Mouse (Mus musculus) left cerebral cortex, postnatal 4 days (tissue): Measurements from ENCODE around the gene Hist2h3c2. TPM values are rescaled to one million over a fixed set of nuclear protein-coding genes. Genes with fewer than 3 reads are reported as not detected.
"Not testable (repeated sequence)": the region's sequence is repeated elsewhere in the genome, so short reads cannot be mapped to it uniquely, and the experiment has no call there.

Source experiments
- DNase-seq: peaks from one replicate; pipeline ENCODE4 v3.0.0-alpha.2; 2022
- intact Hi-C: fragments of 180-260 bp; cut with DNase I; formaldehyde crosslinking; loops from one replicate; pipeline ENCODE4 v1.15.1; 2025
- total RNA-seq, 2 experiments: library from RNA; stranded (reverse); gene quantifications; 2 replicates each; pipeline ENCODE4 v1.2.3; 2021

Hist2h3c2 gene
- total RNA-seq, 2 experiments from 2014 or later = 26.7 to 36.2 TPM

DNA sequence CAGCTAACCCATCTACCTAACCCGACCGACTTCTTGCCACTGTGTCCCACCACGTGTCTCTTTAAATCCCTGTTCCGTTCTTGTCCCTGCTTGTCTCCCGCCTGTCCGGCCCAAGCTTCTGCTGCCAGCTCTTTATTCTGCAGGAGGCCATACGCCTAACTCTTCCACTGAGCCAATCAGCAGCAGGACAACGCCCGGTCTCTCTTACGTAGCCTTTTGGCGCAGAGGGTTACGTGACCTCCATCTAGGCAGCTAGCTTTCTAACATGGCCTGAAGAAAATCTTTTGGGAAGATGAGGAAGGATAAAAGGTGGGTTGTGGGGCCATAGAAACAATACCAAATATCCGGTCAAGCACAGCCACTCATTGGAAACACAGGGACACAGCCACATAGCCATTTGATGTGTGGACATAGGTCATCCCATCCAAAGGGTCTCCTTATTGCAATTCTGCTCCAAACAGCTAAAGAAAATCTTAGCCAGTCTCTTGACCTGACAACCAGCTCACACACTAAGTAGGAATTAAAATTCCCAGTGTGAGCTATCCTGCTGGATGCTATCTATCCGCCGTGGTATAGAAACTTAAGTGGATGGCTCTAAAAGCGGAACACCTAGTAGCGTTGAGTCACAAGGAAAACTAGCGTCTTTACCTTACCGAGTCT lies 23.4 kb upstream of the Hist2h3c2 start:
- intact Hi-C loops = loop anchor here (10.0 kb wide), 1 partner anchor 198 kb away; no protein-coding TSS in a partner anchor
- peak; percentile 81 for DNase-seq

DNA sequence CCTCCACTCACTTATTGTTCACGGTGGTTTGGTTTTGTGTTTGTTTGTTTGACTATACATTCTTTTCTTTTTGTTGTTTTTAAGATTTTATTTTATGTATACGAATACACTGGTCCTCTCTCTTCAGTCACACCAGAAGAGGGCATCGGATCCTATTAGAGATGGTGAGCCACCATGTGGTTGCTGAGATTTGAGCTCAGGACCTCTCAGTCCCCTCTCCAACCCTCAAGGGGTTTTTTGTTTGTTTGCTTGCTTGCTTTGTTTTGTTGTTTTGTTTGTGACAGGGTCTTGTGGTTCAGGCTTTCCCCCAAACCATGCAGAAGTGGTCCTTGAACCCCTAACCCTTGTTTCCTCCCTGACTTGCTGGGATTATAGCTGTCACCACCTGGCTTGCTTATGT lies 22.7 kb upstream of the Hist2h3c2 start:
- no peak for DNase-seq
- intact Hi-C loops = loop anchor here (10.0 kb wide), 1 partner anchor 197 kb away; no protein-coding TSS in a partner anchor

DNA sequence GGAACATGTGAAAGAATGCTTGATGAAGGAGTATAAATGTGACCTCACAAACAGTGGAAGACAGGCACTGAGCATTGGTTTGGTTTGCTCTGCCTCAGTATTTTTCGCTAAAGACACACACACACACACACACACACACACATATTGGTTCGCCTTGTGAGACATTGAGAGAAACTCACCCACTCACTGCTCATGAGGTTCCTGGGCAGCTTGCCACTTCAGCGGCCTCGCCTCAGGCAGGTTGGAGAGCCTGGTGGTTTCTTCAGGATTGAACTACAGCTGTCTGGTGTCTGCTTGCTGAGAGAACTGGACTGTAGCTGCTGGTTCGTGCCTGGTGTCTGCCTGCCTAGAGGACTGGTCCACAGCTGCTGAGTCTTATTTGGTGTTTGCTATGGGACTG lies 21.3 kb upstream of the Hist2h3c2 start:
- intact Hi-C loops = loop anchor here (10.0 kb wide), 1 partner anchor 195 kb away; no protein-coding TSS in a partner anchor
- DNase-seq = no peak

DNA sequence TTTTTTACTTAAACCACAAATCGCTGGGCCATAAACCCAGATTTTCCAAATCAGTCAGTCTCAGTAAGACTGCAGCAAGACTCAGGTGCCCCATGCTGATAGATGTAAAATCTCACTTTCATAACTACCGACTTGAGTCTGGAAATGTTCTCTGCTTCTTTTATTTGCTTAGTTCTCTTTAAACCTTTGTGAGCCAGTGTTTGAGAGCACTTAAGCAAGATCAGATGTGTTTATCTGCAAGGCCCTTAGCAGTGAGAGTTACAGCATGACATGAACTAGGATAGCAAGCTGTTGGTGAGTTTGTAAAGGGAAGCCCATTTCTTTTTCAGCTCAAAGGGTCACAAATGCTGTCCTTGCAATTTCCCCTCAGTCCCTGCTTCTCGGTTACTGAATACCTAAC lies 18.3 kb upstream of the Hist2h3c2 start:
- DNase-seq = no peak
- intact Hi-C loops = no loop called here

DNA sequence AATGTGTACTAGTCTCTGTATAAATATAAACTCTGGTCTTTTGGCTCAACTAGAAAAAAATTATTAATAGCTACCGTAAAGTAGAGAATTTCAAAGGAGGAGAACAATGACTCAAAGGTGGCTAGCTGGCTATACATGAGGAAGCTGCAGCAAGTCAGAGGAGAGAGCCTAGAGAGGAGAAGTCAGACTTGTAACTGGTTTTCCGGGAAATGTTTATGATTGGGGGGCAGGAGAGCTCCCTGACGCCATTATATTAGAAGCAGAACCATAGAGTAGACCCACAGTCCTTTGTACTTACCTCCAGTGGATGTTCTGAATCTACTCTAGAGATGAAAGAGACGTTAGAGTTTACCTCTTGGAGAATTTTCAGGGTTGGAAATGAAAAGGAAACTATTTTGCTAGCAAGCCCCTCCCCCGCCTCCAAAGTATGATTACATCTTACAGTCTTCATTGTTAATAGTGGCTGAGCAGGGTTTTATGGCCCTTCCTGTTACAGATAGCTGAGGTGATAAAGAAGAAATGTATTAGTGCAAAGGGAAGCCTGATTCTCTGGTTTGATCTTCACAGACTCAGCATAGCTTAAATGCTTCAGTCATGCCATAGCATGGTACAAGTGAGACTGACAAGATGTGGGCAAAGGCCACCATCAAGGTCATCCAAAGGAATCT lies 17.1 kb upstream of the Hist2h3c2 start:
- DNase-seq = no peak
- intact Hi-C loops = no loop called here

DNA sequence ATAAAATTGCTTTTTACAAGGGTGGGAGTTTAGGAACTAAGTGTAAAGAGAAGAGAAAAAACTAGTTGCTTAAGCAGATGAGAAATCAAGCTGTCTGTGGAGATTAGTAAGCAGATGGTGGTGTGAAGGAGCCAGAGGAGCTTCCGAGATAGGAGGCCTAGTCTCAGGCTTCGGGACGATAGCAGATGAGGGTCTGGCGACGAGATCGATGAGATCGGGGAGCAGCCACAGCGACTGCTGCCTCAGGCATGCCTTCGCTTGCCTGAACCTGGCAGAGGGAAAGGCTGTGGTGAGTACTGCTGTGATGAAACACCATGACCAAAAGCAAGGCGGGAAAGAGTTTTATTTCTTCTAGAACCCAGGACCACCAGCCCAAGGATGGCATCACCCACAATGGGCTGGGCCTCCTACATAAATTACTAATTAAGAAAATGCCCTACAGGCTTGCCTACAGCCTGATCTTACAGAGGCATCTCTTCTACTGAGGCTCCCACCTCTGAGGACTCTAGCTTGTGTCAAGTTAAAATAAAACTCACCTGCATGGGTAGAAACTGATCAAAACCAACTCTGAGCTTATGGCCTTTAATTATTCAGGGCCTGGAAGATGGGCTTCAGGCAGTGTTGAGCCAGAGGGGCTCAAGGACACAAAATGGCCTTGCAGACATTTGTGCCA lies 15.9 kb upstream of the Hist2h3c2 start:
- intact Hi-C loops = no loop called here
- peak; percentile 55 for DNase-seq

DNA sequence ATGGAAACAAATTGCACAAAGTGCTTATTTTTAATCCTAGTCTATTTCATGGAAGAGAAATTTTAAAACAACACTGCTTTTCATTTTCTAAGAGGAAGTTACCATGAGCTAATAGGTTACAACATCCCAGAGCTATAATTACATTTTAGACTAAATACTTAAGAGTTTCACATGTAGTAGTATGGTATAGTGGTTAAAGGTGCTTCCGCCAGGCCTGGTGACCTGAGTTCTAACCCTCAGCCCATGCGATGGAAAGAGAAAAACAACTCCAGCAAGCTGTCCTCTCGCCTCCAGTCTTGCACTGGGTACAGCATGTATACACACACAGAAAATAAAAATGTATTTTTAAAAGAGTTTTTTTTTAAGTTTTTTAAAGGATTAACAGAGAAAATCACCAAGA lies 12.9 kb upstream of the Hist2h3c2 start:
- intact Hi-C loops = no loop called here
- no peak for DNase-seq

DNA sequence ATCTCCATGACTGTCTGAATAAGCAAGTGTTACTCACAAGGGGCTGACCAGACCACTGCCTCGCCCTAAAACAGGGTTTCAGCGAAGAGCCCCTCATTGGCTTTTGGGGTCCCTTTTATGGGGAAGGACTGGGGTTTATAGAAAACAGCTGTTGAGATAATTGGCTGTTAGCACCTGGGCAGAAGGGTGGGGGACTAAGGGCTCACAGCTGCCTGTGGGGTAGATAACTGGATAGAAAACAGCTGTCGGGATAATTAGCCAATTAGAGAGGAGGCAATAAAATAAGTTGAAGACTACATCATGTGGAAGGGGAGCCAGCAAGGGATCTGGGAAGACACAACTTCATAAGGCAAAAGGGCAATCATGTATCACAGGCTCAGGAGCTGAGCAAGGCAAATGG lies 12.0 kb upstream of the Hist2h3c2 start:
- no peak for DNase-seq
- intact Hi-C loops = no loop called here

DNA sequence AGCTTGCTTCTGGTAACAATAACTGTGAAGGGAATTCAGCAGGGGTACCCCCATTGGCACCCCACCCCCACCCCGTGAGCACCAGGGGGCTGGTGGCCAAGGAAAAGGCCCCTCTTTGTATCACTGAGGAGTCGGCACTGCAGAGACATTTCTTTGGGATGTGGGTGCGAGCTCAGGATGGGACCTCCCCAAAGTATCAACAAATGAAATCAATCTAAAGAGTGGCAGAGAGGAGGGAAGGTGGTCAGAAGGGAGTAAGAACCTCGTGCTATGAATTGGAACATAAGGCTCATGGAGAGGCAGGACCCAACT lies 10.1 kb upstream of the Hist2h3c2 start:
- intact Hi-C loops = no loop called here

DNA sequence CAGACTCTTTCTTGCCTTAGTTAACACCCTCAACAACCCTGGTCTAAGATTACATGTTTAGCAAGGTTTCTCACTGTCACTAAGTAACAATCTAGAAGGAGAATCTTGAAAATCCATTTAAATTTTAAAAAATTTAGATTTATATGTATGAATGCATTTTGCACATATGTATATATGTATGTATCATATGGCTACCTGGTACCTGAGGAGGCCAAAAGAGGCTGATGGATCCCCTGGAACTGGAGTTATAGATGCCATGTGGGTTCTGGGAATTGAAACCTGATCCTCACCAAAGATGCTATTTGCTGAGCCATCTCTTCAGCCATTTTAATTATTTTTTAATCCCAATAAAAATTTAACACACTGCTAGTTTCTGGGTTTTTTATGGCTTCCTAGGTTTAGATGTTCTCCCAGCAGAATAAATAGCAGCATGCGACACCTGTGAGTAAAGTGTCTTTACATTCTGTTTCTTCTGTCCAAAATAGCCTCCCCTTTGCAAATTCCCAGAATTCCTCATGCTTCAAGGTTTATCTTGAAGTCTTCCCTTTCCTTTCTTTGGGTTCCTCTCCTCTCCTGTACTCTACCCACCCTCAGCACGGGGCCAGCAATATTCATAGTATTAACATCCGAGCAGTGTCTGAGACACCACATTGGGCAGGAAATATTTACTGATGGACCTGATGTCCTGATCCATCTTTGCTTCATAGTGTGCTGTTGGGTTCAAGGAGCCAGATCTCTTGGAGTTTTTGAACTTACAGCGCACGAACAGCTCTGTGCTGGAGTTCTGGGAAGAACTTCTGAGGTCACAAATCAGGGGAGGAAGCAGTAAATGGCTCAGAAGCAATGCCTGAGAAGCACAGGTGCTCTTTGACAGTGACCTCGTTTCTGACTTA lies 9.5 kb upstream of the Hist2h3c2 start:
- intact Hi-C loops = no loop called here
- no peak for DNase-seq

More for the DNA sequence above, 10.1 kb upstream of the Hist2h3c2 start:
- no peak for DNase-seq

DNA sequence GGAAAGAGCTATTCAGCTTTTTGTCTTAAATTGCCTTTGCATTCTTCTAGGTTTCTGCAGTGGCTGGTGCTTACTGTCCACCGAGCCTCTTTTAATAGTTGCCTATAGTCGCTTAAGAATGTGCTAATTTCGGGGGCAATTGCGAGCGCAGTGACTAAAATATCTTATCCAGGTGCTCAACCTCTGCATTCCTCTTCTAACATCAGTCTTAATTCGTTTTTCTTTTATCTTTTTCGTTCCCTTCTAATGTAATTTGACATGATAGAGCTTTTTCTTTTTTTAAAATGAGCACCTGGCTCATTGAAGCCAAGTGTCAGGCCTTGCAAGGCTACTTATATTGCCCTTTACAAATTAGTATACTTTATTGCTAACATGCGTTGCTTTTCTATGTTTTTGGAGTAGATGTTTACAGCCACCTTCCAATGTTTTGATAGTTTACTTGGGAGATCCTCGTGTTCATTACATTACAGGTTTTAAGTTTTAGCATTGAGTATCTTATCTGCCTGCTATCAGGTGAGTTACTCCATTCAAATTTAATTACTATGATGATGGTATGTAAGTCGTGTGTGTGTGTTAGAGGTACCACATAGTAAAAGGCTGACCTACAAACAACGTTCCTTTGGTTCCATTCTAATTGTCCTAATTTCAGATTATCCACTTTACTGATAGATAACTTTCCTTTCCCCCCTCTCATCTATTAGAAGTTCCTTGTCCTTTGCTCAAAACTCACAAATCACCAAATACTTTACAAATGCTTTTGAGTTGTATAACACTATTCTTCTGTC lies 8.6 kb upstream of the Hist2h3c2 start:
- no peak for DNase-seq
- intact Hi-C loops = no loop called here

DNA sequence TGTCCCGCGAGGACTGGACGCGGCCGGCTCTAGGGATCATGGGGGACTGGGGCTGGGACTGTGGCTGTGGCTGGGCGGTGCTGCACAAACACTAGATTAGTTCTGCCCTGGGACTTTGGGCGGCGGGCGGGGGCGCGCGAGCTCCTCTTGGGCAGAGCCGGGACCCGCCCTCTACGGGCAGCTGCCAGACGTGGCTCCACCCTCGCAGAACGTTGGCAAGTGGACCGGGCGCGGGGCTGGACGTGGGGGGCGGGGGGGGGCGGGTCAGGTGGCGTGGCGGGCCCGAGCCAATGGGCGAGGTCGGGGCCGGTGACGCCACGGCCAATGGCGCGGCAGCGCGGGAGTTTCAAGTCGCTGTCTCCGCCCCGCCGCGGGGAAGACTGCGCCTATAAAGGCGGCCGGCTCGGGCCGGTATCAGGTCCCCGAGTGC lies 7.5 kb upstream of the Hist2h3c2 start, which contains the start of gene Hist2h3c1:
Gene Hist2h3c1 (plus strand): TSS at position 259 of the 430 bp plus-strand sequence.
- intact Hi-C loops, DNase-seq: not testable (repeated sequence)

DNA sequence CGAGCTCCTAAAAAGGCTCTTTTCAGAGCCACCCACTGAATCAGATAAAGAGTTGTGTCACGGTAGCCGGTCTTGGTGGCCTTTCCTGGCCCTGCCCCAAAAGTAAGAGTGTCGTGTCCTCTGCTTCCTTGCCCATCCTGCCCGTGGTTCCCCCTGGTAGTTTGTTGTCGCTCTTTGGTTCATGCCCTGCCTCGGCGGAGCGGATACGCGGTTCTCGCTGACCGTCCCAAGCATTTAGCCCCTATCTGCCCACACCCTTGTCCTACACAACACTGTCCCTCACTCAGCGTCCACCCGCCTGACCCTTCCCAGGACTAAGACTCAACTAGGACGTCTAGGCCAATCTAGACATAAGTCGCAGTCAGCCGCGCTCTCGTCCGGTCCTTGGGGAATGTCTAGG lies 7.1 kb upstream of the Hist2h3c2 start:
- DNase-seq, intact Hi-C loops: not testable (repeated sequence)

DNA sequence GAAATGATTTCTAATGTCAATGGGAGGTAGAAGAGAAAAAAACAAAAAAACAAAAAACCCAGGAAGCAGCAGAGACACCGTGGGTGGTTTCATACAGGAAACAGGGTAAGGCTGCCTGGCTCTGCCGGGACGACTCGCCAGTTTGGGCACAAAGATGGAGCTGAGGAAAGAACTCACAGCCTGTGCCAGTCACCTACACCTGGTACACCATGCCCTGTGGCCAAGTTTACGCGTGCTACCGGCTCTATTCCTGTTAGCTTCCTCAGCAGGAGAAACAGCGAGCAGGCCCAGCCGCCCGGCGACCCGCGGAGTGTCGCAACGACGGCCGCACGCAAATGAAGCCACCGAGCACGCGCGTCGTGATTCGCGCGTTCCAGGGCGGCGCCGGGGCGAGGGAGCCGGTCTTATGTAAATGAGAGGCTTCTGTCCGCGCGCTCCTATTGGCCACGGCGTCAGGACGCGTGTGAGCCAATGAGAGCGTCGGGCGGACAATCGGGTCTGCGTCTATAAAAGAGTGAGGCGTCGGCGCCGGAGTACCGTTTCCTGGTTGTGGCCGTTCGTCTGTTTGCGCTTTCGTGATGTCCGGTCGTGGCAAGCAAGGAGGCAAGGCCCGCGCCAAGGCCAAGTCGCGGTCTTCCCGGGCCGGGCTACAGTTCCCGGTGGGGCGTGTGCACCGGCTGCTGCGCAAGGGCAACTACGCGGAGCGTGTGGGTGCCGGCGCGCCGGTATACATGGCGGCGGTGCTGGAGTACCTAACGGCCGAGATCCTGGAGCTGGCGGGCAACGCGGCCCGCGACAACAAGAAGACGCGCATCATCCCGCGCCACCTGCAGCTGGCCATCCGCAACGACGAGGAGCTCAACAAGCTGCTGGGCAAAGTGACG lies 6.3 kb upstream of the Hist2h3c2 start, which contains the start of gene Hist2h2aa1:
Gene Hist2h2aa1 (plus strand): TSS at position 495 of the 884 bp plus-strand sequence.
- peak; percentile 84 for DNase-seq
- intact Hi-C loops = not testable (repeated sequence)

DNA sequence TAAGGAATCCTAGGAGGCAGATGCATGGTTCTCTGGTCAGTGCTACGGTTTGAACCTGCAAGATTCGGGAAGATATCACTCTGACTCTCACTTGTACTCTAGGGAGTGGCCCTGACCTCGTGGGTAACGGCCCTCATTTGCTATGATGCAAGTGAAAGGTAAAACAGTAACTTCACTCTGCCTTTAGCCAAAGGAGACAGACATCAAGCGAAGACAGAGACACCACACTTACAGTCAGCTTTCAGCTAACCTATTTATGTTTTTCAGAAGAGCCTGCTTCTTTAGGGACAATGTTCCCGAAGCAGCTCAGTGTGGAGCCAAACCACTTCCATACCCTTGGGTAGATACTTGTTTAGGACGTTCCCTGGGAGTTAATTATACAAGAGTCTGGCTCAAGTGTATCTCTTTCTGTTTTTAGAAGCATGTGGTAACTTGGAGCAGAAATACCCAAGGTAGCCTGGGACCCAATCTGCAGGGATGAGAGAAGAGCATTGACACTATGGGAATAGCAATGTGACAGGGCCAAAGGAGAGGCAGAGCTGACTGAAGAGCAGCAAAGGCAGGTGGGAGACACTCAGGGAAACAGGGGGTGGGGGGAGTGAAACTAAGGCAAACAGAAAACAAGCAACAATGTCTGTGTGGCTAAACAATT lies 5.1 kb upstream of the Hist2h3c2 start:
- intact Hi-C loops = no loop called here
- no peak for DNase-seq

DNA sequence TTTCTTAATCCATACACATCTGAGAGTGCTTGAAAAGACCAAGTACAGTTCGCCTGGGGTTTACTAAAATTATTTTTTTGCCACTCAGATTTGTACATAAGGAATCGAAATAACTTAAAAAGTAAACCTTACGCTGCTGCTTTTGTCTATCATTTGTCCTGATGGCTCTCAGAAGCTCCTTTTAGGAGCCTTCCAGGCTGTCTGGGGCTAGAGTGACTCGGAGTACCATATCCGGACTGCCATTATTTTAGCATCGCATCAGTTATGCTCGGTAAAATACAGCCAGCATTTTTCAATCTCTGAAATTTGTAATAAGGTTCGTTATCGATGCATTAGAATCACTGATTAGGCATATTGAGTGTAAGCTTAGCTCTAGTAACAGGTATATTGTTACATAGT lies 1.9 kb upstream of the Hist2h3c2 start:
- intact Hi-C loops = no loop called here
- no peak for DNase-seq

DNA sequence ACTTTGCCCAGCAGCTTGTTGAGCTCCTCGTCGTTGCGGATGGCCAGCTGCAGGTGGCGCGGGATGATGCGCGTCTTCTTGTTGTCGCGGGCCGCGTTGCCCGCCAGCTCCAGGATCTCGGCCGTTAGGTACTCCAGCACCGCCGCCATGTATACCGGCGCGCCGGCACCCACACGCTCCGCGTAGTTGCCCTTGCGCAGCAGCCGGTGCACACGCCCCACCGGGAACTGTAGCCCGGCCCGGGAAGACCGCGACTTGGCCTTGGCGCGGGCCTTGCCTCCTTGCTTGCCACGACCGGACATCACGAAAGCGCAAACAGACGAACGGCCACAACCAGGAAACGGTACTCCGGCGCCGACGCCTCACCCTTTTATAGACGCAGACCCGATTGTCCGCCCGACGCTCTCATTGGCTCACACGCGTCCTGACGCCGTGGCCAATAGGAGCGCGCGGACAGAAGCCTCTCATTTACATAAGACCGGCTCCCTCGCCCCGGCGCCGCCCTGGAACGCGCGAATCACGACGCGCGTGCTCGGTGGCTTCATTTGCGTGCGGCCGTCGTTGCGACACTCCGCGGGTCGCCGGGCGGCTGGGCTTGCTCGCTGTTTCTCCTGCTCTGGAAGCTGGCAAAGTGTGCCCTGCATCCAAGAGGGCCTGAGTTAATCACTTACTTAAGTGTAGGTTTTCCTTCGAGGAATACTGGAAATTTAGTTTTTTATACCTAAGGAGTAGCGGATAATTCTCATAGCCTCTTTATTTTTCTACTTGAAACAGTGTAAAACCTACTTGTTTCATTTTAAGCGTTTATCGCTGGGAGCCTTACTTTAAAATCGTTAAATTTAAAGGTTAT lies 1.2 kb upstream of the Hist2h3c2 start, which contains the start of gene Hist2h2aa2:
Gene Hist2h2aa2 (minus strand): TSS at position 328 of the 850 bp plus-strand sequence.
- DNase-seq = peak; percentile 93
- intact Hi-C loops = not testable (repeated sequence)
